Mouse (Mus musculus): Measurements from ENCODE around the gene Tigd3. TPM values are rescaled to one million over a fixed set of nuclear protein-coding genes. Genes with fewer than 3 reads are reported as not detected.

Tigd3 gene
- total and polyA plus RNA-seq, 3 experiments: 2.1 to 2.2 TPM; not detected in 1

DNA sequence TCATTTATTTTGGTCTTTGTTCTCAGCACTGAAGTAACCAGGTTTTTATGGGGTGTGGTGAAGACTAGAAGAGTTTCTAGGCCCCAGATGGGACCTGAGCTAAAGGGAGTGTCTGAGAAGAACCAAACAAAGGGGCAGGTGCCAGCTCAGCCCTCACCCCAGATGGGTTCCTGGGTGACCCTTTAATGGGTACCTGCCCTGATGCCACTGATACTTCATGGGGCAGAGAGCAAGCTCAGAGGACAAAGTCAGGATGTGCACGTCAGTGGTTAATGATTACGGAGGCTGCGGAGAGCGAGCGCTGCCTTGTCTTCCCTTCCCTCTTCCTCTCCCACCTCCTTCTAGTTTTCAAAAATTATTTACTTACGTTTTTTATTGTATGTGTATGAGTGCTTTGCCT is 12.8 kb downstream of the Tigd3 start:
- Histone ChIP-seq H3K27ac (ENCODE audit: control insufficient read depth, low read depth, low read length) (no peak overlapping the region), H3K9ac (ENCODE audit: control insufficient read depth, low read depth, low read length, poor library complexity, severe bottlenecking) (no peak overlapping the region), H3K27me3 (ENCODE audit: control insufficient read depth in 1 of 2, insufficient read depth in 2 of 2, low read length in 2 of 2) (no peaks in the 10 kb centered on the region), H3K79me2 (ENCODE audit: control insufficient read depth, insufficient read depth, low read length, poor library complexity) (peaks cover 14% of the 10 kb centered on the region), H3K4me3 (ENCODE audit: control insufficient read depth in 1 of 2, insufficient read depth in 1 of 2, low read depth in 2 of 2, low read length in 2 of 2) (no peak overlapping the region), H3K4me1 (ENCODE audit: control insufficient read depth in 1 of 2, insufficient read depth in 2 of 2, low read length in 2 of 2) (peaks cover 9 to 38% of the 10 kb centered on the region in 2 experiments), H3K36me3 (ENCODE audit: control insufficient read depth in 1 of 2, insufficient read depth in 2 of 2, low read length in 2 of 2) (peaks cover 0 to 22% of the 10 kb centered on the region in 2 experiments; a peak in 2 of 4 replicates), H3K9me3 (replicated peaks; ENCODE audit: insufficient read depth, low read length) (no peaks in the 10 kb centered on the region)
- DNase-seq (ENCODE audit: low read depth, low spot score): no peak
- TF ChIP-seq EP300 (IDR thresholded peaks at IDR 0.05; ENCODE audit: low read depth in 1 of 2, low read length in 2 of 2): no peak
- TF ChIP-seq GABPA (IDR thresholded peaks at IDR 0.05; ENCODE audit: low read depth, low read length): no peak
- no peak for TF ChIP-seq SIN3A (IDR thresholded peaks at IDR 0.05; ENCODE audit: low read length)
- TF ChIP-seq UBTF (IDR thresholded peaks at IDR 0.05; ENCODE audit: borderline replicate concordance, insufficient read depth, low read depth, low read length): no peak
- TF ChIP-seq RCOR1 (IDR thresholded peaks at IDR 0.05; ENCODE audit: low read depth, low read length): no peak
- TF ChIP-seq MAZ (IDR thresholded peaks at IDR 0.05; ENCODE audit: low read depth, low read length): no peak
- TF ChIP-seq ZNF384 (IDR thresholded peaks at IDR 0.05; ENCODE audit: low read depth, low read length): no peak
- no peak for TF ChIP-seq RAD21 (IDR thresholded peaks at IDR 0.05; ENCODE audit: low read depth, low read length)
- TF ChIP-seq NELFE (IDR thresholded peaks at IDR 0.05; ENCODE audit: low read depth, low read length): no peak

DNA sequence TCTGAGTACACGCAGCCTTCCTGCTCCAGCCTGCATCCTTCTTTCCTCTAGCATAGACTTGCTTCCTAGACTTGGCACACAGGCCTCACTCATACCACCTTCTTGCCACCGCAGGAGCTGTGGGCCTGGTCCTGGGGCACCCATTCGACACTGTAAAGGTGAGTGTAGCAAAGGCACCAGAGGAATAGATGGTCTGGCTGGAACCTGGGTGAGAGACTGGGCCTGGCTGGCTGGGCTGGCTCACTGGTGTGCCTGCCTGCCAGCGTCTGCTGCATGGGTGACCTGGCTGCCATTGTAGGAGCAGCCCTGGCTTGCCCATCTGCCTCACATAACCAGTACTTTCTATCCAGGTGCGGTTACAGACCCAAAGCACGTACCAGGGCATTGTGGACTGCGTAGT is 14.2 kb downstream of the Tigd3 start:
- Histone ChIP-seq H3K79me2 (ENCODE audit: control insufficient read depth, insufficient read depth, low read length, poor library complexity) (peaks cover 20% of the 10 kb centered on the region), H3K9me3 (replicated peaks; ENCODE audit: insufficient read depth, low read length) (no peaks in the 10 kb centered on the region), H3K4me3 (ENCODE audit: control insufficient read depth in 1 of 2, insufficient read depth in 1 of 2, low read depth in 2 of 2, low read length in 2 of 2) (no peak overlapping the region), H3K27me3 (ENCODE audit: control insufficient read depth in 1 of 2, insufficient read depth in 2 of 2, low read length in 2 of 2) (no peaks in the 10 kb centered on the region), H3K36me3 (ENCODE audit: control insufficient read depth in 1 of 2, insufficient read depth in 2 of 2, low read length in 2 of 2) (peaks cover 0 to 24% of the 10 kb centered on the region in 2 experiments; a peak in 2 of 4 replicates), H3K4me1 (ENCODE audit: control insufficient read depth in 1 of 2, insufficient read depth in 2 of 2, low read length in 2 of 2) (peaks cover 9 to 41% of the 10 kb centered on the region in 2 experiments), H3K27ac (ENCODE audit: control insufficient read depth, low read depth, low read length) (no peak overlapping the region), H3K9ac (ENCODE audit: control insufficient read depth, low read depth, low read length, poor library complexity, severe bottlenecking) (no peak overlapping the region)
- DNase-seq (ENCODE audit: low read depth, low spot score): no peak
- TF ChIP-seq E2F4 (IDR thresholded peaks at IDR 0.05; ENCODE audit: borderline replicate concordance, low read depth, low read length) (no peak), TBP (IDR thresholded peaks at IDR 0.05; ENCODE audit: low read depth, low read length) (no peak), MYC (IDR thresholded peaks at IDR 0.05; ENCODE audit: low read depth, low read length) (no peak), MAZ (IDR thresholded peaks at IDR 0.05; ENCODE audit: low read depth, low read length) (no peak), TCF12 (IDR thresholded peaks at IDR 0.05; ENCODE audit: low read depth, low read length) (no peak), RAD21 (IDR thresholded peaks at IDR 0.05; ENCODE audit: low read depth, low read length) (no peak), SIN3A (IDR thresholded peaks at IDR 0.05; ENCODE audit: low read length) (no peak)

DNA sequence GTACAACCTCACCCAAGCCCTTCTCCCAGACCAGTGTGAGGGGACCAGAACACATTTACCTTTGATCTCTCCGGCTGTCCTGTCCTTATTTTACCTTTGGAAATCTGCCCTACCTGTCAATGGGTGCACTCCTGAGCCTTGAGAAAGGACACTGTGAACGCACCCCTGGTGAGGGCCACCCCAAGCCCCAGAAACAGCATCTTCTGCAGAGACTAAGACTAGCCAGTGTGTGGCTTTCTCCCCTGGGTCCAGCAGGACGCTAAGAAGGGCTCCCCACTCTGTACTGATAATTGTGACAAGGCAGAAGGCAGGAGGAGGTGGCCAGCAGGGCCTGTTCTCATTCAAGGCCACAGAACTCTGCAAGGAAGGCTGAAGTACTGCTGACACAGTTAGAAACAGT is 15.0 kb downstream of the Tigd3 start:
- Histone ChIP-seq H3K4me3 (ENCODE audit: control insufficient read depth in 1 of 2, insufficient read depth in 1 of 2, low read depth in 2 of 2, low read length in 2 of 2) (peak overlapping the region; percentile 57 to 59), H3K79me2 (ENCODE audit: control insufficient read depth, insufficient read depth, low read length, poor library complexity) (peaks cover 20% of the 10 kb centered on the region), H3K9me3 (replicated peaks; ENCODE audit: insufficient read depth, low read length) (no peaks in the 10 kb centered on the region), H3K27ac (ENCODE audit: control insufficient read depth, low read depth, low read length) (no peak overlapping the region), H3K4me1 (ENCODE audit: control insufficient read depth in 1 of 2, insufficient read depth in 2 of 2, low read length in 2 of 2) (peaks cover 9 to 37% of the 10 kb centered on the region in 2 experiments), H3K27me3 (ENCODE audit: control insufficient read depth in 1 of 2, insufficient read depth in 2 of 2, low read length in 2 of 2) (no peaks in the 10 kb centered on the region), H3K36me3 (ENCODE audit: control insufficient read depth in 1 of 2, insufficient read depth in 2 of 2, low read length in 2 of 2) (peaks cover 0 to 23% of the 10 kb centered on the region in 2 experiments; a peak in 2 of 4 replicates), H3K9ac (ENCODE audit: control insufficient read depth, low read depth, low read length, poor library complexity, severe bottlenecking) (peak overlapping the region; percentile 75)
- TF ChIP-seq RAD21 (IDR thresholded peaks at IDR 0.05; ENCODE audit: low read depth, low read length): no peak
- no peak for TF ChIP-seq CHD2 (IDR thresholded peaks at IDR 0.05; ENCODE audit: low read length)
- TF ChIP-seq USF2 (IDR thresholded peaks at IDR 0.05; ENCODE audit: borderline replicate concordance in 1 of 2, insufficient read depth in 1 of 2, low read depth in 1 of 2, low read length in 2 of 2): no peak
- TF ChIP-seq MYC (IDR thresholded peaks at IDR 0.05; ENCODE audit: low read depth, low read length): no peak
- no peak for TF ChIP-seq POLR2A (IDR thresholded peaks at IDR 0.05; ENCODE audit: control insufficient read depth in 1 of 2, insufficient read depth in 1 of 2, low read depth in 1 of 2, low read length in 2 of 2, poor library complexity in 1 of 2)
- no peak for TF ChIP-seq TAL1 (IDR thresholded peaks at IDR 0.05; ENCODE audit: low read length)
- TF ChIP-seq MAZ (IDR thresholded peaks at IDR 0.05; ENCODE audit: low read depth, low read length): no peak
- no peak for TF ChIP-seq MEF2A (IDR thresholded peaks at IDR 0.05; ENCODE audit: extremely low read depth, insufficient replicate concordance, low read depth, low read length, poor library complexity, severe bottlenecking)
- TF ChIP-seq RCOR1 (IDR thresholded peaks at IDR 0.05; ENCODE audit: low read depth, low read length): no peak
- TF ChIP-seq ZMIZ1 (IDR thresholded peaks at IDR 0.05; ENCODE audit: low read depth, low read length): no peak
- TF ChIP-seq USF1 (IDR thresholded peaks at IDR 0.05; ENCODE audit: low read depth, low read length): no peak
- TF ChIP-seq MAX (IDR thresholded peaks at IDR 0.05; ENCODE audit: low read length): no peak
- no peak for TF ChIP-seq SIN3A (IDR thresholded peaks at IDR 0.05; ENCODE audit: low read length)
- no peak for TF ChIP-seq HCFC1 (IDR thresholded peaks at IDR 0.05; ENCODE audit: low read depth, low read length)
- TF ChIP-seq ZKSCAN1 (IDR thresholded peaks at IDR 0.05; ENCODE audit: low read depth, low read length): no peak
- no peak for TF ChIP-seq ZNF384 (IDR thresholded peaks at IDR 0.05; ENCODE audit: low read depth, low read length)
- no peak for TF ChIP-seq TCF12 (IDR thresholded peaks at IDR 0.05; ENCODE audit: low read depth, low read length)
- DNase-seq (ENCODE audit: low read depth, low spot score): no peak

All from MEL (cell line).